Mouse (Mus musculus) intestine, embryonic 14.5 days (tissue): Measurements from ENCODE around the gene Ctrc. TPM values are rescaled to one million over a fixed set of nuclear protein-coding genes. Genes with fewer than 3 reads are reported as not detected.

Source experiments
- ATAC-seq: fragments of 200-750 bp; cut with Nextera tagmentation; replicated peaks from 2 replicates; pipeline ENCODE4 v1.8.0; 2017; ENCODE audit warnings: low read depth, moderate number of reproducible peaks, moderate TSS enrichment, moderate library complexity; ENCODE audit not compliant: low FRiP score, low TSS enrichment
- DNase-seq: peaks from one replicate; pipeline ENCODE4 v3.0.0-alpha.2; 2018; ENCODE audit warnings: low spot score
- H3K27ac ChIP-seq: fragments of 300-500 bp; sonication (generic); 2 replicates; pipeline ENCODE4 v1.5.1; 2014; ENCODE audit warnings: low read depth, mild to moderate bottlenecking, control low read depth
- H3K27me3 ChIP-seq: fragments of 300-500 bp; sonication (generic); replicated peaks from 2 replicates; pipeline ENCODE4 v1.6.1; 2014; ENCODE audit warnings: low read length, control low read depth; ENCODE audit not compliant: control insufficient read depth, insufficient read depth
- H3K36me3 ChIP-seq: fragments of 300-500 bp; sonication (generic); 2 replicates; pipeline ENCODE4 v1.6.1; 2014; ENCODE audit warnings: low read length, control low read depth; ENCODE audit not compliant: control insufficient read depth, insufficient read depth
- H3K4me1 ChIP-seq: fragments of 300-500 bp; sonication (generic); replicated peaks from 2 replicates; pipeline ENCODE4 v1.6.1; 2014; ENCODE audit warnings: low read length, control low read depth, mixed read lengths; ENCODE audit not compliant: control insufficient read depth, insufficient read depth
- H3K4me2 ChIP-seq: fragments of 300-500 bp; sonication (generic); 2 replicates; pipeline ENCODE4 v1.6.1; 2014; ENCODE audit warnings: low read length
- H3K4me3 ChIP-seq: fragments of 300-500 bp; sonication (generic); 2 replicates; pipeline ENCODE4 v1.5.1; 2014; ENCODE audit warnings: low read depth, low read length, control low read depth, mixed read lengths
- H3K9ac ChIP-seq: fragments of 300-500 bp; sonication (generic); 2 replicates; pipeline ENCODE4 v1.6.1; 2014; ENCODE audit warnings: mild to moderate bottlenecking, low read length
- H3K9me3 ChIP-seq: fragments of 300-500 bp; sonication (generic); 2 replicates; pipeline ENCODE4 v1.6.1; 2016; ENCODE audit warnings: low read length, control low read depth; ENCODE audit not compliant: control insufficient read depth
- WGBS: fragments of 180-500 bp; shearing (Covaris S2); extraction: QIAGEN DNeasy Blood & Tissue Kit; methylation state at CpG from one replicate; pipeline ENCODE4 v1.1.7; 2014; 5-methylcytosine and 5-hydroxymethylcytosine counted together
- polyA plus RNA-seq: library from polyadenylated mRNA; unstranded; fragments of >200 nt; fragmentation: Nextera tagmentation; extraction: Ambion mirVana; gene quantifications from 2 replicates; pipeline ENCODE4 v1.2.1, GENCODE M21; 2014

The Ctrc gene
- polyA plus RNA-seq, 1 experiment from 2014 or later = not detected

GRCm38 (mm10) chr4:141853437-141853836, 7.3 kb upstream of the Ctrc start:
- H3K4me2 ChIP-seq = no peak overlapping the region
- WGBS = 81% methylated on average over 9 of the region's 9 CpGs
- H3K36me3 ChIP-seq = no peaks in the 10 kb centered on the region
- no peak overlapping the region for H3K9ac ChIP-seq
- H3K27me3 ChIP-seq = no peaks in the 10 kb centered on the region
- no peak overlapping the region for H3K4me3 ChIP-seq
- H3K4me1 ChIP-seq = peaks cover 5% of the 10 kb centered on the region; the same call in 1 of the 2 replicates
- H3K9me3 ChIP-seq = peaks cover 6% of the 10 kb centered on the region; the same call in 1 of the 2 replicates
- peak; percentile 70 for DNase-seq
- ATAC-seq = no peak
- no peak overlapping the region for H3K27ac ChIP-seq

GRCm38 (mm10) chr4:141834536-141835095, 11.5 kb downstream of the Ctrc start:
- WGBS = 55% methylated on average over 5 of the region's 5 CpGs
- Histone ChIP-seq H3K4me1 (no peaks in the 10 kb centered on the region), H3K27ac (no peak overlapping the region), H3K27me3 (no peaks in the 10 kb centered on the region), H3K36me3 (no peaks in the 10 kb centered on the region), H3K9me3 (no peaks in the 10 kb centered on the region), H3K4me2 (no peak overlapping the region), H3K4me3 (no peak overlapping the region), H3K9ac (no peak overlapping the region)
- no peak for ATAC-seq
- DNase-seq = no peak

- no peak for ATAC-seq
- 33% methylated on average over 1 of the region's 1 CpGs for WGBS
- Histone ChIP-seq H3K4me1 (no peaks in the 10 kb centered on the region), H3K27me3 (no peaks in the 10 kb centered on the region), H3K36me3 (no peaks in the 10 kb centered on the region), H3K4me2 (no peak overlapping the region), H3K27ac (no peak overlapping the region), H3K4me3 (no peak overlapping the region), H3K9me3 (no peaks in the 10 kb centered on the region), H3K9ac (no peak overlapping the region)
- no peak for DNase-seq
Measured at GRCm38 (mm10) chr4:141833911-141834310, 12.2 kb downstream of the Ctrc start.

- WGBS = 77% methylated on average over 7 of the region's 7 CpGs
- no peak overlapping the region for H3K27ac ChIP-seq
- H3K4me1 ChIP-seq = no peaks in the 10 kb centered on the region
- no peak overlapping the region for H3K4me3 ChIP-seq
- ATAC-seq (no peak), DNase-seq (no peak)
- H3K9ac ChIP-seq = no peak overlapping the region
- no peaks in the 10 kb centered on the region for H3K27me3 ChIP-seq
- no peaks in the 10 kb centered on the region for H3K36me3 ChIP-seq
- H3K9me3 ChIP-seq = no peaks in the 10 kb centered on the region
- H3K4me2 ChIP-seq = no peak overlapping the region
Measured at GRCm38 (mm10) chr4:141831361-141831760, 14.8 kb downstream of the Ctrc start.

DNA sequence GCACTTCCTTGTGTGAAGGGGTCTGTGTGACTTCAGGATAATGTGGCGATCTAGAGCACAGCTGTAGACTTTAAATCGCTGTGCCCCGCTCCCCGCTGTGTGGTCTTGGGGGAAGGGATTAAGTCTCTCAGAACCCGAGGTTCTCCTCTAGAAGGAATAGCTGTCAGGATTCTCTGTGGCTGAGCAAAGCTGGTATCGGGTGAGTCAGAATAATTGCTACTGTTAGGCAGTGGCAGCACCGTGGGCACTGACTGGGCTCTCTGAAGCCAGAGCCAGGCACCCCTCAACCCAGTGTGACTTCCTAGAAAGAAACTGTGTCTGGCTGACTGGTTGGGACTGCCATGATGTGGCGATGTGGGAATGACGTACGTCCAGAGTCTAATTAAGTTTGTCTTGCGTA, 15.8 kb downstream of the Ctrc start:
- 60% methylated on average over 11 of the region's 11 CpGs for WGBS
- no peaks in the 10 kb centered on the region for H3K9me3 ChIP-seq
- H3K4me3 ChIP-seq = no peak overlapping the region
- H3K9ac ChIP-seq = no peak overlapping the region
- H3K4me1 ChIP-seq = no peaks in the 10 kb centered on the region
- no peak overlapping the region for H3K27ac ChIP-seq
- no peaks in the 10 kb centered on the region for H3K27me3 ChIP-seq
- H3K36me3 ChIP-seq = no peaks in the 10 kb centered on the region
- H3K4me2 ChIP-seq = no peak overlapping the region
- ATAC-seq = no peak
- DNase-seq = no peak

DNA sequence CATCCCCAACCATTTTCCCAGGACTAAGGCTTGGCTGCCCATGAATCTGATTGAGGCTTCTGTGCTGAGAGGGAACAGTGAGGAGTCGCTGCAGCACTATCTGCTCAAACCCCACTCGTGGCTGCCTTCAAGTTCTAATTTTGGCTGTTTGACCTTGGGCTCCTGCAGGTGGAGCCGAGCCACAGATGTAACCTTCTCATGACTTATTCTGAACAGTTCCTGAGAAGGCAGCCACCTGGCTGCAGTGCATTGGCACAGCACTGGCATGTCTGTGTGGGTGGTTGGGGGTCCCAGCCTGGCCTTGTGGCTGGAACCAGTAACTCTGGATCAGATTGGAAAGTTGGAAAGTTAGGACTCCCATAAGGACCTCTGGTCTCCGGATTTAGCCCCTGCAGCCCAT, 18.0 kb downstream of the Ctrc start:
- Histone ChIP-seq H3K27me3 (no peaks in the 10 kb centered on the region), H3K36me3 (no peaks in the 10 kb centered on the region), H3K4me3 (no peak overlapping the region), H3K4me2 (no peak overlapping the region), H3K4me1 (no peaks in the 10 kb centered on the region), H3K9me3 (no peaks in the 10 kb centered on the region), H3K9ac (no peak overlapping the region), H3K27ac (no peak overlapping the region)
- ATAC-seq (no peak), DNase-seq (no peak)
- WGBS = 71% methylated on average over 4 of the region's 4 CpGs

DNA sequence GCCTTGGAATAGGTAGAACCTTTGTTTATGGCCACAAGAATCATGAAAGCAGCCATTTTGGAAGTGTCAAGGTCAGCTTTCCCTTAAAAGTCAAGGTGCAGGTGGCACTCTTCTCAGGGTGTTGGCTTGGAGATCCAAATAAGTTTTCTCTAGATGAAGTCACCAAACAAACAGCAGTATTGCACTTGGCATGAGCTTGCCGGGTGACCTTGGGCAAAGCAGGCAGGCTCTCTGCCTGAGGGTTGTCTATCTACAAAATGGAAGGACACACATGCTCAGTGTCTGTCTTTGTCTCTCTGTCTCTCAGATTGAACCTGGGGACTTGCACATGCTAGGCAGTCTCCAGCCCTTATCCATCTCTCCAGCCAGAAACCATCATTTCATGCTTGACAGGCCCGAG, 18.8 kb downstream of the Ctrc start:
- H3K4me3 ChIP-seq = no peak overlapping the region
- no peak overlapping the region for H3K9ac ChIP-seq
- no peaks in the 10 kb centered on the region for H3K27me3 ChIP-seq
- 87% methylated on average over 2 of the region's 2 CpGs for WGBS
- H3K9me3 ChIP-seq = no peaks in the 10 kb centered on the region
- no peak for DNase-seq
- H3K4me2 ChIP-seq = no peak overlapping the region
- H3K4me1 ChIP-seq = no peaks in the 10 kb centered on the region
- H3K27ac ChIP-seq = no peak overlapping the region
- no peaks in the 10 kb centered on the region for H3K36me3 ChIP-seq
- ATAC-seq = no peak

GRCm38 (mm10) chr4:141826060-141826459, 20.1 kb downstream of the Ctrc start, which contains the start of gene Cela2a:
Gene Cela2a, minus strand, starts transcription at chr4:141826160.
- H3K36me3 ChIP-seq = no peaks in the 10 kb centered on the region
- H3K4me3 ChIP-seq = no peak within 1 kb of the TSS
- no peaks in the 10 kb centered on the region for H3K27me3 ChIP-seq
- no peaks in the 10 kb centered on the region for H3K4me1 ChIP-seq
- no peaks in the 10 kb centered on the region for H3K9me3 ChIP-seq
- H3K27ac ChIP-seq = no peak within 1 kb of the TSS
- H3K4me2 ChIP-seq = no peak within 1 kb of the TSS
- DNase-seq = no peak
- WGBS = 65% methylated on average over 5 of the region's 5 CpGs
- no peak within 1 kb of the TSS for H3K9ac ChIP-seq
- ATAC-seq = no peak

- Histone ChIP-seq H3K27me3 (no peaks in the 10 kb centered on the region), H3K4me2 (no peak overlapping the region), H3K36me3 (no peaks in the 10 kb centered on the region), H3K27ac (no peak overlapping the region), H3K4me1 (no peaks in the 10 kb centered on the region), H3K9me3 (no peaks in the 10 kb centered on the region), H3K9ac (no peak overlapping the region), H3K4me3 (no peak overlapping the region)
- no peak for DNase-seq
- 53% methylated on average over 3 of the region's 3 CpGs for whole genome bisulfite sequencing
- ATAC-seq = no peak
Measured at GRCm38 (mm10) chr4:141822979-141823378, 23.2 kb downstream of the Ctrc start.
